Mouse (Mus musculus): ENCODE measurements around the gene Zfp804b.
"Not testable (repeated sequence)": the region's sequence is repeated elsewhere in the genome, so short reads cannot be mapped to it uniquely, and the experiment has no call there.

The Zfp804b gene

GRCm38 (mm10) chr5:7344145-7345010 is at the start of gene Zfp804b:
Gene Zfp804b, minus strand, starts transcription at chr5:7344756.
- DNase-seq, result no peak

- DNase-seq, result not testable (repeated sequence)
These were observed 20.1 kb upstream of the Zfp804b start for GRCm38 (mm10) chr5:7364616-7365015.

- DNase-seq, result no peak
These were observed 444 bp upstream of the Zfp804b start for GRCm38 (mm10) chr5:7345011-7345389.

- no peak for DNase-seq
These were observed 19.0 kb downstream of the Zfp804b start for GRCm38 (mm10) chr5:7325594-7325993.

GRCm38 (mm10) chr5:7303819-7304218 is 40.7 kb downstream of the Zfp804b start, which contains the start of gene Tex47:
Gene Tex47, plus strand, starts transcription at chr5:7304119.
- DNase-seq, result no peak

GRCm38 (mm10) chr5:7302969-7303368 is 41.6 kb downstream of the Zfp804b start:
- DNase-seq, result no peak

GRCm38 (mm10) chr5:7284336-7284735 is 60.2 kb downstream of the Zfp804b start:
- DNase-seq, result no peak

- DNase-seq, result no peak
These were observed 67.7 kb downstream of the Zfp804b start for GRCm38 (mm10) chr5:7276659-7277455.

GRCm38 (mm10) chr5:7177589-7177988 is 167.0 kb downstream of the Zfp804b start:
- DNase-seq, result no peak

- DNase-seq, result no peak
These were observed 204.9 kb downstream of the Zfp804b start for GRCm38 (mm10) chr5:7139658-7140057.

- no peak for DNase-seq
These were observed 242.2 kb downstream of the Zfp804b start for GRCm38 (mm10) chr5:7102387-7102786.

- no peak for DNase-seq
These were observed 270.5 kb downstream of the Zfp804b start for GRCm38 (mm10) chr5:7073936-7074631.

- no peak for DNase-seq
These were observed 337.1 kb downstream of the Zfp804b start for GRCm38 (mm10) chr5:7007468-7007867.

GRCm38 (mm10) chr5:6983993-6984392 is 360.6 kb downstream of the Zfp804b start:
- no peak for DNase-seq

GRCm38 (mm10) chr5:6934837-6935236 is 409.7 kb downstream of the Zfp804b start:
- no peak for DNase-seq

GRCm38 (mm10) chr5:6911290-6911689 is 433.3 kb downstream of the Zfp804b start:
- no peak for DNase-seq

GRCm38 (mm10) chr5:6881396-6881795 is 463.2 kb downstream of the Zfp804b start:
- DNase-seq, result no peak

- no peak for DNase-seq
These were observed 473.0 kb downstream of the Zfp804b start for GRCm38 (mm10) chr5:6871566-6871965.

- DNase-seq, result no peak
These were observed 473.6 kb downstream of the Zfp804b start for GRCm38 (mm10) chr5:6870970-6871369.

- DNase-seq, result no peak
These were observed 549.2 kb downstream of the Zfp804b start for GRCm38 (mm10) chr5:6795396-6795795.

- no peak for DNase-seq
These were observed 575.1 kb downstream of the Zfp804b start for GRCm38 (mm10) chr5:6769357-6769892.

All from cerebellum, adult 9-11 months (tissue).